Mouse (Mus musculus) heart, embryonic 10.5 days (tissue): ENCODE data around the gene Syne4. TPM values are rescaled to one million over a fixed set of nuclear protein-coding genes. Genes with fewer than 3 reads are reported as not detected.
A peak's percentile ranks its signal among the peaks of the same experiment; 100 is the strongest.

Experiments
- DNase-seq: peaks from one replicate; pipeline ENCODE4 v3.0.0-alpha.2; 2017; ENCODE audit warnings: low spot score
- H3K27ac ChIP-seq: fragments of 300-500 bp; sonication (generic); 2 replicates; pipeline ENCODE4 v1.5.1; 2016; ENCODE audit warnings: mild to moderate bottlenecking
- H3K27me3 ChIP-seq: fragments of 300-500 bp; sonication (generic); 2 replicates; pipeline ENCODE4 v1.6.1; 2016; ENCODE audit warnings: mild to moderate bottlenecking; ENCODE audit not compliant: poor library complexity, insufficient read depth, severe bottlenecking
- H3K36me3 ChIP-seq: fragments of 300-500 bp; sonication (generic); 2 replicates; pipeline ENCODE4 v1.6.1; 2016; ENCODE audit warnings: mild to moderate bottlenecking, moderate library complexity
- H3K4me1 ChIP-seq: fragments of 300-500 bp; sonication (generic); 2 replicates; pipeline ENCODE4 v1.6.1; 2016; ENCODE audit warnings: mild to moderate bottlenecking
- H3K4me3 ChIP-seq: fragments of 300-500 bp; sonication (generic); 2 replicates; pipeline ENCODE4 v1.5.1; 2016; ENCODE audit warnings: mild to moderate bottlenecking, moderate library complexity
- H3K9me3 ChIP-seq: fragments of 300-500 bp; sonication (generic); 2 replicates; pipeline ENCODE4 v1.6.1; 2016; ENCODE audit warnings: mild to moderate bottlenecking, moderate library complexity
- WGBS: fragments of 180-500 bp; shearing (Covaris S2); methylation state at CpG from one replicate; pipeline ENCODE4 v1.1.7; 2016; 5-methylcytosine and 5-hydroxymethylcytosine counted together
- polyA plus RNA-seq: library from polyadenylated mRNA; unstranded; fragments of >200 nt; fragmentation: Nextera tagmentation; extraction: Ambion mirVana; gene quantifications from 2 replicates; pipeline ENCODE4 v1.2.1, GENCODE M21; 2016

Syne4 gene
- polyA plus RNA-seq, 1 experiment from 2014 or later, result 43.1 TPM

GRCm38 (mm10) chr7:30286701-30287410 is 27.8 kb upstream of the Syne4 start:
- Histone ChIP-seq H3K4me1 (peaks cover 10% of the 10 kb centered on the region; the same call in 1 of the 2 replicates), H3K27me3 (peaks cover 27% of the 10 kb centered on the region; the same call in 1 of the 2 replicates), H3K27ac (no peak overlapping the region), H3K36me3 (no peaks in the 10 kb centered on the region), H3K9me3 (no peaks in the 10 kb centered on the region), H3K4me3 (no peak overlapping the region)
- no peak for DNase-seq
- WGBS, result 73% methylated on average over 8 of the region's 8 CpGs

GRCm38 (mm10) chr7:30288046-30288445 is 26.6 kb upstream of the Syne4 start:
- no peaks in the 10 kb centered on the region for H3K9me3 ChIP-seq
- DNase-seq, result no peak
- no peak overlapping the region for H3K27ac ChIP-seq
- H3K4me3 ChIP-seq, result no peak overlapping the region
- 61% methylated on average over 6 of the region's 6 CpGs for WGBS
- 0 out of 2 replicates have a peak, but pooled peaks cover 4% of the 10 kb centered on the region for H3K36me3 ChIP-seq
- peaks cover 29% of the 10 kb centered on the region; the same call in 1 of the 2 replicates for H3K27me3 ChIP-seq
- peaks cover 15% of the 10 kb centered on the region for H3K4me1 ChIP-seq

DNA sequence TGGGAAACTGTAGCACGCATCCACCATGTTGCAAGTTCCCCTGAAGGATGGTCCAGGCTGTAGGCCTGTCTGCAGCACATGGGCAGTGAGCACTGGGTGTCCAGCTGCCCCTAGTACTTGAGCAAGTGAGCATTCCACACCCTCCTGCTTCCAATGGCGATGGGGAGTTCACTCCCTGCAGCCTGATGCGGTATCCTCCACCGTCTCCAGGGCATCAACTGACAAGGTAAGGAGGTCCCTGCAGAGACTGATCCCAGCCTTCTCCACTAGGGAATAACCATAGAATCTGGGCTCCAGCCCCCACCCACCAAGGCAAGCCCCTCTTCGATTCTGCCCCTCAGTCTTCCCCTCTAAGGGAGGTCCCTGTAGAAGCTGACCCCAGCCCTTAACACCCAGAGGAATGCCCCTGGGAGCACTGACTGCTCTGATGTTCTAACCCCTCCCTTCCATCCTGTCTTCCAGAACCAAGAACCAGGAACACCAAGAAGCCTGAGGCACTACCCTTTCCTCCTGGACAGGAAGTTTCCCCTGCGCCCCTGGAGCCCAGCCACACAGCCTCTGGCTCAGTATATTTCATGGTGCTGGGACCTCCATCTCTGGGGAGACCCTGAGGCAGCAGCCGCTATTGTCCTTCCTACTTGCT is 25.4 kb upstream of the Syne4 start:
- Histone ChIP-seq H3K36me3 (0 out of 2 replicates have a peak, but pooled peaks cover 4% of the 10 kb centered on the region), H3K9me3 (no peaks in the 10 kb centered on the region), H3K4me1 (peaks cover 18% of the 10 kb centered on the region), H3K27me3 (peaks cover 29% of the 10 kb centered on the region; the same call in 1 of the 2 replicates), H3K4me3 (no peak overlapping the region), H3K27ac (no peak overlapping the region)
- DNase-seq, result no peak
- WGBS, result 67% methylated on average over 7 of the region's 7 CpGs

DNA sequence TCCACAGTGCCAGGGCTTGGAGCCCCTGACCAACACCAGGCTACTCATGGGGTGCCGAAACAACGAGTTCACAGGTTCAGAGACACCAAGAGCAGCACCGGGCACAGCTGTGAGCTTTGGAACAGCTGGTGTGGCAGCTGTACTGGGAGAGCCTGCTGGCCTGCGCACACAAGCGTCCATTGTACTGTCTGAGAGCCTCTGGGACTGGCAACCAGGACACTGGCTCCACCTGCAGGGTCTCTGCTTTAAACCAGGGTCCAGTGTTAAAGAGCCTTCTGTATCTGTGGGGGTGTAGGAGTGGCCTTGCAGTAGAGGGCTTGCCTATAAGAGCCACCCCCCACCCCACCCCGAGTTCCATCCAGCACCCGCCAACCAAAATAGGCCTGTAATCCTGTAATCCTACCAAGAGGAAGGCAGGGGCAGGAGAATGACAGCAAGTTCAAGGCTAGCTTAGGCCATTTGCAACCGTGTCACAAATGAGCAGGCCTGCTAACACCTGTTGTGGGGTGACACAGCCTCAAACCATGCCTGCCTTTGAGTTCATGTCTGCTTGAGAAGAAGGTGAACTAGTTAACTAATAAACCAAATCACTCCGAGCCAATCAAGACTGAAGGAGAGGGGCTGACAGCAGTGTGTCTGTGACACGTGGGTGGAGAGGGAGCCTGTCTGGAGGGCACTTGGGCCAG is 24.8 kb upstream of the Syne4 start:
- DNase-seq, result no peak
- H3K36me3 ChIP-seq, result 0 out of 2 replicates have a peak, but pooled peaks cover 6% of the 10 kb centered on the region
- no peaks in the 10 kb centered on the region for H3K9me3 ChIP-seq
- H3K4me1 ChIP-seq, result peaks cover 19% of the 10 kb centered on the region
- no peak overlapping the region for H3K27ac ChIP-seq
- H3K27me3 ChIP-seq, result peaks cover 29% of the 10 kb centered on the region; the same call in 1 of the 2 replicates
- 54% methylated on average over 10 of the region's 10 CpGs for WGBS
- no peak overlapping the region for H3K4me3 ChIP-seq

GRCm38 (mm10) chr7:30291215-30292131 is 23.1 kb upstream of the Syne4 start, which contains the start of gene Clip3:
Gene Clip3, plus strand, starts transcription at chr7:30291728.
- Histone ChIP-seq H3K27me3 (peaks cover 26% of the 10 kb centered on the region; the same call in 1 of the 2 replicates), H3K36me3 (peaks cover 11% of the 10 kb centered on the region; the same call in 1 of the 2 replicates), H3K9me3 (no peaks in the 10 kb centered on the region), H3K27ac (peak within 1 kb of the TSS; percentile 88), H3K4me3 (peak within 1 kb of the TSS; percentile 71), H3K4me1 (peaks cover 24% of the 10 kb centered on the region)
- peak; percentile 85 for DNase-seq
- WGBS, result 9% methylated on average over 35 of the region's 35 CpGs

DNA sequence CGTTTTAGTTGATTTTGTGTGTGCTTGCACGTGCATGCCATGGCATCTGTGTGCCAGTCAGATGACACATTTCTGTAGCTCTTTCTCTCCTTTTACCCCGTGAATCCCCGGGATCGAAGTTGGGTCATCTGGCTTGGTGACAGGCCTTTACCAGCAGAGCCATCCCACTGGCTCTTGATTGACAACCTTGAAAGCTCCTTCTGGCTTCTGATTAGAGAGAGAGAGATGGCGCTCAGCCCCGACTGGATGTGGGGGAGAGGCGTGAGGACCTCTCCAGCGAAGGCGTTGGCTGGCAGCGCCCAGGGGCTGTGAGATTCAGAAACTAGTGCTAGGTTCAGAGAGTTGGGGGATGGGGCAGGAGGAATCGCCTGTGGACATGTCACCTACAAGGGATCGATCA is 20.8 kb upstream of the Syne4 start:
- Histone ChIP-seq H3K27me3 (peaks cover 19% of the 10 kb centered on the region; the same call in 1 of the 2 replicates), H3K36me3 (peaks cover 24% of the 10 kb centered on the region), H3K27ac (no peak overlapping the region), H3K4me3 (no peak overlapping the region), H3K9me3 (no peaks in the 10 kb centered on the region), H3K4me1 (peaks cover 24% of the 10 kb centered on the region)
- no peak for DNase-seq
- 64% methylated on average over 13 of the region's 13 CpGs for WGBS

DNA sequence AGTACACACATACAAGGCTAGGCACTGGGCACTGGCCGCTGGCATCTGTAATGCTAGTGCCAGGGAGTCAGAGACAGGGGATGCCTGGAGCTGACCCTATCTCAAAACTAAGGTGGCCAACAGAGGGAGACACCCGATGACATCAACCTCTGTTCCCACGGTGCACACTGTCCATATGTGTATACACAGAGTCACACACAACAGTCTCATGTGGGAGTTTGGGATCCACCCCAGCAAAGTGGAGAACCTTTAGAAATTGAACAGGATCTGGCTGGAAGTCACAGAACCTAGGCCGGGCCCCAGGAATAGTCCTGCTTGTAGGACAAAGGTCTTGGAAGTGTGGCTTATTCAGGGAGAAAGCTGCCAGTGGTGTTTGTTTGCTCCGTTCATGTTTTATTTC is 20.3 kb upstream of the Syne4 start:
- peaks cover 14% of the 10 kb centered on the region; the same call in 1 of the 2 replicates for H3K27me3 ChIP-seq
- DNase-seq, result no peak
- H3K36me3 ChIP-seq, result peaks cover 28% of the 10 kb centered on the region
- peaks cover 24% of the 10 kb centered on the region for H3K4me1 ChIP-seq
- no peaks in the 10 kb centered on the region for H3K9me3 ChIP-seq
- H3K4me3 ChIP-seq, result no peak overlapping the region
- WGBS, result 86% methylated on average over 5 of the region's 5 CpGs
- H3K27ac ChIP-seq, result no peak overlapping the region

GRCm38 (mm10) chr7:30295103-30295502 is 19.5 kb upstream of the Syne4 start:
- Histone ChIP-seq H3K4me1 (peaks cover 24% of the 10 kb centered on the region), H3K4me3 (0 out of 2 replicates have a peak overlapping the region, but pooled peaks have one; percentile 19), H3K36me3 (peaks cover 34% of the 10 kb centered on the region), H3K27me3 (peaks cover 6% of the 10 kb centered on the region; the same call in 1 of the 2 replicates), H3K27ac (no peak overlapping the region), H3K9me3 (no peaks in the 10 kb centered on the region)
- DNase-seq, result no peak
- 33% methylated on average over 10 of the region's 10 CpGs for WGBS

- Histone ChIP-seq H3K9me3 (no peaks in the 10 kb centered on the region), H3K27me3 (0 out of 2 replicates have a peak, but pooled peaks cover 2% of the 10 kb centered on the region), H3K36me3 (peaks cover 36% of the 10 kb centered on the region), H3K27ac (no peak overlapping the region), H3K4me3 (no peak overlapping the region), H3K4me1 (peaks cover 15% of the 10 kb centered on the region)
- DNase-seq, result no peak
- 85% methylated on average over 15 of the region's 15 CpGs for WGBS
Observed at GRCm38 (mm10) chr7:30296816-30297215, 17.8 kb upstream of the Syne4 start.

GRCm38 (mm10) chr7:30297266-30297665 is 17.3 kb upstream of the Syne4 start:
- H3K9me3 ChIP-seq, result no peaks in the 10 kb centered on the region
- no peak overlapping the region for H3K27ac ChIP-seq
- no peaks in the 10 kb centered on the region for H3K27me3 ChIP-seq
- H3K36me3 ChIP-seq, result peaks cover 39% of the 10 kb centered on the region
- 72% methylated on average over 16 of the region's 16 CpGs for WGBS
- H3K4me1 ChIP-seq, result peaks cover 11% of the 10 kb centered on the region
- DNase-seq, result no peak
- H3K4me3 ChIP-seq, result no peak overlapping the region

DNA sequence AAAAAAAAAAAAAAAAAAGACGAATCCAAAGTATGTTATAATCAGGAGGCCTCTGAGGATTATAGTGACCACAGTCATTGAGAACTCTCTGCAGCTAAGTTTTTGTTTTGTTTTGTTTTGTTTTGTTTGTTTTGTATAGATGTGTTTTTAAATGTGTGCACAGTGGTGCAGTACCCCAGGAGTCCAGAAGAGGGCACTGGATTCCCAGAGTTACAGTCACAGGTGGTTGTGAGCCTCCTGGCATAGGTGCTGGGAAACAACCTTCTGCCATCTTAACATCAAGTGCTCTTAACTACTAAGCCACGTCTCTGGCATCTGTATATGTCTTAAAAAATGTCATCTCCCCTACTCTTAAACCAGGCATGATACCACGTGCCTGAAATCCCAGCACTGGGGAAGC is 13.7 kb upstream of the Syne4 start:
- no peaks in the 10 kb centered on the region for H3K27me3 ChIP-seq
- peaks cover 49% of the 10 kb centered on the region for H3K36me3 ChIP-seq
- DNase-seq, result no peak
- no peaks in the 10 kb centered on the region for H3K4me1 ChIP-seq
- no peak overlapping the region for H3K4me3 ChIP-seq
- H3K27ac ChIP-seq, result no peak overlapping the region
- H3K9me3 ChIP-seq, result no peaks in the 10 kb centered on the region
- 37% methylated on average over 3 of the region's 3 CpGs for WGBS
